Mouse (Mus musculus) gastrocnemius, adult 2 months (tissue): ENCODE results near the gene Pcsk6. TPM values are rescaled to one million over a fixed set of nuclear protein-coding genes. Genes with fewer than 3 reads are reported as not detected.
A peak's percentile ranks its signal among the peaks of the same experiment; 100 is the strongest.

Experiments used
- DNase-seq: peaks from one replicate; pipeline ENCODE4 v3.0.0; 2022
- H3K27ac ChIP-seq: fragments of 200-600 bp; 2 replicates; pipeline ENCODE4 v1.8.1; 2022; ENCODE audit warnings: mild to moderate bottlenecking
- H3K4me3 ChIP-seq: fragments of 200-600 bp; 2 replicates; pipeline ENCODE4 v1.8.1; 2022; ENCODE audit warnings: mild to moderate bottlenecking, moderate library complexity
- CTCF ChIP-seq: fragments of 200-600 bp; IDR thresholded peaks from 2 replicates; pipeline ENCODE4 v1.8.1; 2022; ENCODE audit warnings: antibody characterized with exemption, mild to moderate bottlenecking, moderate library complexity
- intact Hi-C: fragments of 180-260 bp; cut with DNase I; formaldehyde crosslinking; loops from one replicate; pipeline ENCODE4 v1.15.1; 2025
- total RNA-seq, 2 experiments: library from RNA; stranded (reverse); gene quantifications; 2 replicates each; pipeline ENCODE4 v1.2.3; 2021

The Pcsk6 gene
- total RNA-seq, 2 experiments from 2014 or later, result 17.7 to 20.8 TPM

DNA sequence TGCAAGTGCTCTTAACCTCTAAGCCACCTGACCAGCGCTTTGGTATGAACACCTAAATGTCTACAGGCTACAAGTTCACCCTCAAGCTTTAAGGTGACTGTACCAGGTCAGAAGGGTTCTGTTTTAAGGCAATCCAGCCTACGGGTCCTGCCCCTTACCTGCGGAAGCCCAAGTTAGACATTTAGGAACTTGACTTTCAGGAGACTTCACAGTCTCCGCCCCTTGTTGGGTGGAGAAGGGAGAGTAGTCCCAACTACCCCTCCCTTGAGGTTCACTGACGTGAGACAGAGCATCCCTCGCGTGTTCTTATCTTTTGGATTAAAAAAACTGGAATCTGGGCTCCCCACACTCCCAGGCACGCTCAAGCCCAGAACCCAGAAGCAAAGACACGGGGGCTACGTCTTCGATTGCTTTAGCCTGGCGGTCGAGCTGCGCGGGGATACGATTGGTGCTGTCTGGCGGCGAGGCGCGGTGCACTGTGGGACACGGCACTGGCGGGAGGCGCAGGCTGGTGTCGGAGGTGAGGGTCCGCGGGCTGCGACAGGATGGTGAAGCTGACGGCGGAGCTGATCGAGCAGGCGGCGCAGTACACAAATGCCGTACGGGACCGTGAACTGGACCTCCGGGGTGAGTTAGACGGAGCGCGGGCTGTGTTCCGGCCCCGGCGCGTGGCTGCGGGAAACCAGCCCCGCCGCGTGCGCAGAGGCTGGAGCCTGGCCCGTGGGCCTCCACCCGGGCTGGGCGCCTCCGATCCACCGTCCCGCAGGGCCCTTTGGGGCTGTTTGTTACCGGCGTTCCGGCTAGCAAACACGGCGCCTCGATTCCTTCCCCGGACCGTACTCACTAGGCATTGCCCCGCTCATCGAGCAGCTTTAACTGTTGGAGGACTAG, 198.8 kb downstream of the Pcsk6 start:
- Histone ChIP-seq H3K4me3 (peak overlapping the region; percentile 99), H3K27ac (peak overlapping the region; percentile 95)
- no peak for TF ChIP-seq CTCF
- intact Hi-C loops, result loop anchor here (5.0 kb wide), 1 partner anchor 413 kb away; no protein-coding TSS in a partner anchor
- DNase-seq, result peak; percentile 92

- no peak for TF ChIP-seq CTCF
- peak overlapping the region; percentile 99 for H3K4me3 ChIP-seq
- intact Hi-C loops, result loop anchor here (5.0 kb wide), 1 partner anchor 414 kb away; no protein-coding TSS in a partner anchor
- no peak for DNase-seq
- peak overlapping the region; percentile 95 for H3K27ac ChIP-seq
These were observed 199.5 kb downstream of the Pcsk6 start for GRCm38 (mm10) chr7:66061057-66061456.

DNA sequence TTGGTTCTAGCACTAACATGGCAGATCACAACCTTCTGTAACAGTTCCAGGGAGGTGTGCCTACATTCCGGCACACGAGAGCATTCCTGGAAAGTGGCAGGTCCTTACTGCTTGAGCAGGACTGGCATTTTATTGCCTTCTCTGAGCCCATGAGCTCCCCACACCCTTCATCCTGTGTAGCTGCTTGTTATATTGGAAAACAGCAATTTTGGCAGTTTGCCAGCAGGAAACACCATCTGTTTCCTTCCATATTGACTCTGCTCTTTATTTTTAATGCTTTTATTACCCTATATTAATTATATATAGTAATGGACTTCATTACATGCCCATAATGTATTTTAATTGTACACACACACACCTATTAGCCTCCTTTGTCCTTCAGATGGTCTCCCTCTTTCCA, 214.9 kb downstream of the Pcsk6 start:
- no peak overlapping the region for H3K4me3 ChIP-seq
- no peak for DNase-seq
- TF ChIP-seq CTCF, result no peak
- intact Hi-C loops, result no loop called here
- H3K27ac ChIP-seq, result no peak overlapping the region

GRCm38 (mm10) chr7:66079364-66080230, 218.1 kb downstream of the Pcsk6 start, which contains the start of gene Selenos:
TSS of gene Selenos (plus strand) at chr7:66079649.
- peak within 1 kb of the TSS; percentile 96 for H3K27ac ChIP-seq
- DNase-seq, result peak; percentile 97
- H3K4me3 ChIP-seq, result peak within 1 kb of the TSS; percentile 81
- intact Hi-C loops, result no loop called here
- no peak for TF ChIP-seq CTCF

GRCm38 (mm10) chr7:66080231-66080613, 218.7 kb downstream of the Pcsk6 start:
- DNase-seq, result no peak
- H3K4me3 ChIP-seq, result peak overlapping the region; percentile 81
- H3K27ac ChIP-seq, result peak overlapping the region; percentile 96
- no peak for TF ChIP-seq CTCF
- intact Hi-C loops, result no loop called here

DNA sequence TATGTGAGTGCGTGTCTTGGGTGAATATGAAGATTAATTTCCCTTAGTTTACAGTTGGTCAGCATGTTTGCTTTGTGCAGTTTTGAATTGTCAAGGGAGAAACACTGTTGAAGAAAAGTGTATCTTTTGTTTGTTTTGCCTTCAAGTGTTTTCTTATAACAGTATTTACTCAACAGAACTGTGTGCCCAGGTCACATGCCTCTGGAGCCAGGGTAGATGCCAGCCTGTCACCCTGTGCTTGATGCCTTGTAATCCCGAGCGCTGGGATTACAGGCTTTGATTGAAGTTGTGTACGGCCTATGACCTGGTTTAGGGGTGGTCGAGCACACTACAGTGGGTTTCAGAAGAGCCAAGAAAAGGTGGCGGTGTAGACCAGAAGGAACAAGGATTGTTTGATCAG, 222.2 kb downstream of the Pcsk6 start:
- H3K27ac ChIP-seq, result peak overlapping the region; percentile 75
- H3K4me3 ChIP-seq, result no peak overlapping the region; the same call in 1 of the 2 replicates
- intact Hi-C loops, result no loop called here
- TF ChIP-seq CTCF, result no peak
- DNase-seq, result no peak

- Histone ChIP-seq H3K27ac (peak overlapping the region; percentile 75), H3K4me3 (no peak overlapping the region)
- intact Hi-C loops, result no loop called here
- DNase-seq, result peak; percentile 72
- no peak for TF ChIP-seq CTCF
These were observed 223.0 kb downstream of the Pcsk6 start for GRCm38 (mm10) chr7:66084546-66084945.

DNA sequence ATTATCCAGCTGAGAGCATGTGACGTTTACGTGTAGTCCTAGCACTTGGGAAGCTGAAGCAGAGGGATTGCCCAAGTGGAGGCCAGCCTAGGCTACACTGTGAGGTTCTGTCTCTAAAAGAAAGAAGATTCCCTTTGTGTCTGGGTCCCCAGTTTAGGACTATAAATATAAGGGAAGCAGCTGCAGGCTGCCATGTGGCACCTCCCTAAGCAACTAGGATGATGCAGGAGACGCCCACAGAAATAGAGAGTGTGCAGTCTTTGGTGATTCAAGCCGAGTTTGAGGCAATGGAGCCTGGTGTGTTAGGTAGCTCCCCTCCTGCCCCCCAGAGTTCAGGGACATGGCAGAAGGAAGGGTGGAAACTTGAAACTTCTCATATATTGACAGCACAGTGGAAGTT, 226.1 kb downstream of the Pcsk6 start:
- no peak for TF ChIP-seq CTCF
- no peak overlapping the region for H3K27ac ChIP-seq
- intact Hi-C loops, result no loop called here
- H3K4me3 ChIP-seq, result no peak overlapping the region
- DNase-seq, result no peak

DNA sequence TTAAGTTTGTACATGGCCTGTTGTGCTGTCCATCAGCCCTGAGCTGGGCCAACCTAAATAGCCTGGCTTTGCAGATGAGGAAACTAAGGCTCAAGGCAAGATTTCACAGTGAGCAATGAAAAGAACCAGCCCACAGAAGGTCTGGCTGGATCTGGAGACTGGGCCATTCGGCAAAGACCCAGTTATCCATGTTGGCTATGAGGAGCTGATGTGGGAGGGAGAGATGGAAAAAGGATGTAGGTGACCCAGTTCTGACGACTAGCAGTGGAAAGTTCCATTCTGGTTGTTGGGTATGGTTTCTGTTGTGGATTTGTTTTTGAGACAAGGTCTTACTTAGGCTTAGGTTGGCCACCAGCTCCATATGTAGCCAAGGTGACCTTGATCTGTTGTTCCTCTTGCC, 226.5 kb downstream of the Pcsk6 start:
- Histone ChIP-seq H3K27ac (no peak overlapping the region), H3K4me3 (no peak overlapping the region)
- DNase-seq, result no peak
- TF ChIP-seq CTCF, result no peak
- intact Hi-C loops, result no loop called here

DNA sequence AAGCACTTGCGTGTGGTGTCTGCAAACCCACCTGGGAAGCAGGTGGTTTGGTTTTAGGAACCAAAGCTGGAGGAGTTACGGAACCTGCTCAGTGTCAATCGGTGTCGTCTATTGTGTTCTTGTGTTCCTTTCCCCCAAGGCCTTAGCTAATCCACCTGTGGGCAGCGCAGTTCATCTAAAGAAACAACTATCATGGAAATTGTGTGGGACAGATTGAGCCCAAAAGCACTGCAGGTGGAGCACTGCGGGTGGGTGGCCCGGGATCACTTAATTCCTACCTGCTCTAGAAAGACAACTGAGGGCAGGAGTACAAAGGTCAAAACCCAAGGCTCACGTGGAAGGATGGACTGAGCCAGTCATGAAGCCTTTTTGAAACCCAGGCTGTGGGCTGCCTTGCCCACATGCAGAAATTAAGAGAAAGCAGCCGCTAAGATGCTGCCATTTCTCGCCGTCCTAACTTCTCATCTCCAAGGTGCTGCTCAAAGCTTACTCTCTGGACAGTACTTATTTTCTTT, 229.2 kb downstream of the Pcsk6 start:
- no peak for TF ChIP-seq CTCF
- DNase-seq, result no peak
- Histone ChIP-seq H3K27ac (no peak overlapping the region), H3K4me3 (no peak overlapping the region)
- intact Hi-C loops, result no loop called here

- intact Hi-C loops, result no loop called here
- no peak overlapping the region for H3K27ac ChIP-seq
- no peak for TF ChIP-seq CTCF
- no peak overlapping the region for H3K4me3 ChIP-seq
- DNase-seq, result no peak
These were observed 230.0 kb downstream of the Pcsk6 start for GRCm38 (mm10) chr7:66091553-66091952.

- Histone ChIP-seq H3K27ac (no peak overlapping the region), H3K4me3 (no peak overlapping the region)
- DNase-seq, result no peak
- intact Hi-C loops, result no loop called here
- TF ChIP-seq CTCF, result no peak
These were observed 231.1 kb downstream of the Pcsk6 start for GRCm38 (mm10) chr7:66092656-66093055.

DNA sequence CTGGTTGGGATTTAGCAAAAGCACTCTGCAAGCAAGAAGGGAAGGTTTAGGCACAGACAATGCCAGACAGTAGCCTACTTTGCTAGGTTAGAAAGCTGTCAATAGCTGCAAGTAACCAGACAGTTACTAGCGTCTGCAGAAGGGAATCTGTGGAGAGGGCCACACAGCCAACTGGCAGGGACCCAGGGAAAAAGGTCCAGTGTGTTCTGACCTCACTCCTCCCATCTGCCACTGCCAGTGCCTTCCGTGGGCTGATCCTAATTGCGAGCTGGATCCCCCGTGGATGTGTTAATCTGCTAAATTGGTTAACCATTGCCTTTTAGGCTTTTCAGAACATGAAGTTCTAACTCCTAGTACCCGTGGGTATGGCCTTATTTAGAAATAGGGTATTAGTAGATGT, 232.6 kb downstream of the Pcsk6 start:
- Histone ChIP-seq H3K27ac (no peak overlapping the region), H3K4me3 (no peak overlapping the region)
- DNase-seq, result peak; percentile 79
- intact Hi-C loops, result no loop called here
- TF ChIP-seq CTCF, result no peak
